Mouse (Mus musculus) spleen, adult 12 weeks (tissue): ENCODE results near the gene Fam162b.
A peak's percentile ranks its signal among the peaks of the same experiment; 100 is the strongest.

Experiments
- DNase-seq: peaks from one replicate; pipeline ENCODE4 v3.0.0; 2022; ENCODE audit warnings: low spot score

Gene Fam162b

DNA sequence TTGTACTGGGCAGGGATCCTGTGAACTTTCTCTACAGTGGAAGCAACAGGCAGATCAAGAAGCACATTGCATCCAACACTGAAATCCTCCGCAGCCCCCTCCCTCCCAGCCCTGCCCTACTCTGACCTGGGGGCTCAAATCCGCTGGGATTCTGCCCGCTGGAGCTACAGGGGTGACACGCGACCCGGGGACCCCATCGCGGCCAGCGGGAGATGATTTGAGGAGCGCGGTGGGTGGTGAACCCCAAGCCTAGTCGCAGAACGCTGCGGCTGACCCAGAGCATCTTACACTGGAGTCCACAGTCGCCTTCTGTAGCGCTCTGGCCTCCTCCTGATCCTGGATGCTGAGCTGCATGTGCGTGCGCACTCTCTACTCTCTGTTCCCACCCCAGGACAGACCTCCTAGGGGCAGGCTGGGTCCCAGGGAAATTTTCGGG is at the start of gene Fam162b:
TSS of gene Fam162b (minus strand) at position 379 of the 436 bp plus-strand sequence.
- DNase-seq: no peak

DNA sequence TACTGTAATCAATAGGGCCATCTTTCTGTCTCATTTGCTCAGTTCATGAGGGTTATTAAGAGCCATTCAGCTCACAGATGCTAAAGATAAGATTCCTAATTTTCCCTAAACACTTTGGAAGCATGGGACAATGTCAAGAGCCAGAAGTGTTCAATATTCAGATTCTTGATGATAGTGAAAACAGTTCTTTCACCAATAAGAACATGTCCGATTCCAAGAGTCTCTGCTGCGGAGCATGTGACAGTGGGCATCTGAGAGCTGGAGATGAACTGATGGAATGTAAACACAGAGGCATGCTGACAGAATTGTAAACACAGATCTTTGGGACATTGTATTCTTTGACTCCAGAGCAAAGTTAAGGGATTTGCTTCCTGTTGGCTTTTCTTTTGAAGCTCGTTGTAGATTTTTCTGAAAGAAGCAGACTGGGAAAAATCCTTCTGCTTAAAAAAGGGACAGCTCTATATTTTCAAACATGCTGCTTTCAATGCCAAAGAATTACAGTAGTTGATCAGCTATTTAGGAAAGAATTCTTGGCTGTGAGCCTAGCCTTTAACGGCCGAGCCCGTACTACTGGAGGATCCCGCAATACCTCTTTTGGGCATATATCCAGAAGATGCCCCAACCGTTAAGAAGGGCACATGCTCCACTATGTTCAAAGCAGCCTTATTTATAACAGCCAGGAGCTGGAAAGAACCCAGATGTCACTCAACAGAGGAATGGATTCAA is 41.3 kb upstream of the Fam162b start, which contains the start of gene Gprc6a:
TSS of gene Gprc6a (minus strand) at position 51 of the 726 bp plus-strand sequence.
- no peak for DNase-seq

DNA sequence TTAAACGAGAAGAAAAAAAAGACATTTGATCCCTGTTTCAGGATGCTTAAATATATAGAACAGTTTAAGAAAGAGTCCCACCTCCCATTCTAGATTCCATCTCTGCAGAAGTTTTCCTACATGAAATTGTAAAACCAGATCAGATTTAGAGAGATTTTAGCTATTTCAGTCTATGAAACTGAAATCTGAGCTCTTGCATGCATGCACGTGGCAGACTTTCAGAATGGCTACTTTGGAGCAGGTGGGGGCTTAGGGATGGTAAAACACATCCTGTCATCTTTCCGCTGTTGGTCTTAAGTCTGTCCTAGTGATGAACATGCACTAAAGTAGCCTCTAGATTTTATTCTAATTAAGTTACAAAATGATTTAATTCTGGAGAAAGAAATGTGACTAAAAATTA is 30.9 kb upstream of the Fam162b start:
- no peak for DNase-seq

DNA sequence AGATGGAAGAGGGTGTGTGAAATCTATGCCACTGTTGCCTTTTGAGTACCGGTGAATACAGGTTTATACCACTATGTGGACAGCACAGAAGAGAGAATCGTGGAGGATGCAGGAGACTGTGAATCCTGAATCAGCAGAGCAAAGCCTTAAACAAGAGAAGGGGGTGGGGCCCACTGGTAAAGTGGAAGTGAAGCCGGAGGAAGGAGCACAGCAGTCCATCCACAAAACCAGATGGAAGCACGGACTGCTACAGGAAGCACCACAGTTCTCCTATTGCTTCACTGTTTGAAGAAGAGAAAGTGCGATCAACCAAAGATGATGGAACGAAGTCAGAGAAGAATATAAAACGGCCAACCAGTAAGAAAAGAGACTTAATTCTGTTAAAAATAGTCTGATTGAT is 29.8 kb upstream of the Fam162b start:
- DNase-seq: no peak

DNA sequence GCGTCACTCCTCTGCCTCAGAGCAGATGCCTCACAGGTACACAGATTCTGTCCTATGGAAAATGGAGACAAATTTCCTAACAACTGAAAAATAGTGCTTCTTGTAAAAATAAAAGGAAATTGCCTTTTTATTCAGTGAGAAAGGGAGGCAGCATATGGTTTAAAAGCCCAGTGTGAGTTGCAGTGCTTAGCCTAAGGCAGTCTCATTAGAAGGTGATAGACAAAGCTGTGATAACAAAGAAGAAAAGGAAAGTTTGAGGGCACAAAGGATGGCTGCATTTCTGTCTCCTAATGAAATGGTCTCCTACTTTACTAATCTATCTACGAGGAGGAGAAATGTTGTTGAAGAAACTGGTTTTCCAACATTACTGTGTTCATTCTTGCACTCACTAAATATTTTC is 28.2 kb upstream of the Fam162b start:
- no peak for DNase-seq

DNA sequence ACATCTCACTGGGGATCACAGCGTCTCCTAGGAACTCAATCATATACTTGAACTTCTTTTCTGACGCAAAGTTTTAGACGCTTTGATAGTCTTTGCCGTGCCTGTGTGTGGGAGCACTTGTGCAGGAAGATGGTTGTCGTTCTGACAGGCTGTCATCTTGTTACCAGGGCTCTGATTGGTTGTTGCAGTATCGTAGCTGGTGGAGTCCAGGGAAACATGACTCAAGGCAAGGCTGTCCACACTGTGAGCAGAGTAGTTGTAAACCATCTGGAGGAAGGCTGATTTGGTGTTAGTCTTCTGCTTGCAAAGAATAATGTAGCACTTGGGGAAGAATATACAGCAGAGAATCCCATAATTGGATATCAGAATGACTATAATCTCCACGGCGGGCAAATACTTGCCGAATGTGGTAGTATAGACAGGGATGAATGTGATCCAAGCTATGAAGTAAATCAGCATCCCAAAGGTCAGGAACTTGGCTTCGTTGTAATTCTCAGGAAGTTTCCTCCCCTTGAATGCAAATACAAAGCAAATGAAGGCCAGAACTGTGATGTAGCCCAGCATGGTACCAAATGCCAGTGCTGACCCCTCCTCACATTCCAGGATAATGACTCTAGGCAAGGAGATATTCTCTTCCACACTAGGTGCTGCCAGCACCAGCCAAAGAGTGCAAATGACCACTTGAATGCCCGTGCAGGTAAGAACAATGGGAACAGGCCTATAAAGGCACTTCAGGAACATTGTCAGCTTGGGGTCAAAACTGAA is 24.7 kb upstream of the Fam162b start:
- DNase-seq: no peak

DNA sequence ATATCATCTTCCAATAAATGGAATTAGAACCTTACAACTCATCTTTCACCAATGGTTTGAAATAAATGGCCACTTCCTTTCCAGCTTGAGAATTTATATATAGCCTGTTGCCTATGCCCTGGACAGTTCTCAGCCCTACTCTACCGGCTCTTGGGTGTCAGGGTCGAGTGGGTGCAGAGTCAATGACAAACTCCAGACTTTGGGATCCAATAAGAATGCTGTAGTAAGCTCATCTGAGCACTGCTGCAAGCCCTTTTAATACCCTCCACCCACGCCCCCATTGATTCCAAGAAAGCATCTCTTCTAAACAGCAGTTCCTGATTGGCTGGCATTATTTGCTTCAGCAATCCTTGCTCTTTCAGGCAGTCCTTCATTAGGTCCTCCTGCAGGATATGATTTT is 23.1 kb upstream of the Fam162b start:
- no peak for DNase-seq

DNA sequence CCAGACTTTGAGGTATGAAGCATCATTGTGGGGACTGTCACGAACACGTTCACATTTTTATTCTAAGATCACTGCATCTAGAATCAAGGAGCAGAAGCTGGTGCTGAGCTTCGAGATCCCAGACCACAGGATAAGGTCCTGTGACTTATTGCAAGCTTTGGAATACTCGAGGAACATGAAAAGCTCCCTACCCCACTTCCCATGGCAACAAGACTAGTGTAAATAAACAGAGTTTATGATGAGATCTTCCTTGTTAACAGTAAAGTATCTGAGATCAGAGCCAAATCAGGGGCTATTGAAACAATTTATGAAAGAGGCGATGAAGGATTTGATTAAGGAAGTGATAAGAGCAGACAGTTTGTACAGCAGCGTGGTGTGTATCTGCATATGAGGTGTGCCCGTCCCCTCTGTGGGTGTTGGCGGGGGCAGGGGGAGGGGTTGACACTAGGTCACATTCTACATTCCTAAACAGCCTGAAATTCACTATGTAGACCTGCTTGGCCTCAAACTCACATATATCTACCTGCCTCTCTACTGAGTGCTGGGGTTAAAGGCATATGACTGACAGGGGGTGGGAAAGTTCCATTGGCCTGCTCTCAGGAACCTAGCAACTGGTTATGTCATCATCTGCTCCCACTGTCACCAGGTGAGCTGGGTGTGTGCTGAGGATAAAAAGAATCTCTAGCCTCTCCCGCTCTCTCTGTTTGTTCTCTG is 21.8 kb upstream of the Fam162b start:
- DNase-seq: no peak

GRCm38 (mm10) chr10:51609741-51610425 is 19.6 kb upstream of the Fam162b start:
- no peak for DNase-seq

GRCm38 (mm10) chr10:51596928-51597635 is 6.8 kb upstream of the Fam162b start:
- no peak for DNase-seq

DNA sequence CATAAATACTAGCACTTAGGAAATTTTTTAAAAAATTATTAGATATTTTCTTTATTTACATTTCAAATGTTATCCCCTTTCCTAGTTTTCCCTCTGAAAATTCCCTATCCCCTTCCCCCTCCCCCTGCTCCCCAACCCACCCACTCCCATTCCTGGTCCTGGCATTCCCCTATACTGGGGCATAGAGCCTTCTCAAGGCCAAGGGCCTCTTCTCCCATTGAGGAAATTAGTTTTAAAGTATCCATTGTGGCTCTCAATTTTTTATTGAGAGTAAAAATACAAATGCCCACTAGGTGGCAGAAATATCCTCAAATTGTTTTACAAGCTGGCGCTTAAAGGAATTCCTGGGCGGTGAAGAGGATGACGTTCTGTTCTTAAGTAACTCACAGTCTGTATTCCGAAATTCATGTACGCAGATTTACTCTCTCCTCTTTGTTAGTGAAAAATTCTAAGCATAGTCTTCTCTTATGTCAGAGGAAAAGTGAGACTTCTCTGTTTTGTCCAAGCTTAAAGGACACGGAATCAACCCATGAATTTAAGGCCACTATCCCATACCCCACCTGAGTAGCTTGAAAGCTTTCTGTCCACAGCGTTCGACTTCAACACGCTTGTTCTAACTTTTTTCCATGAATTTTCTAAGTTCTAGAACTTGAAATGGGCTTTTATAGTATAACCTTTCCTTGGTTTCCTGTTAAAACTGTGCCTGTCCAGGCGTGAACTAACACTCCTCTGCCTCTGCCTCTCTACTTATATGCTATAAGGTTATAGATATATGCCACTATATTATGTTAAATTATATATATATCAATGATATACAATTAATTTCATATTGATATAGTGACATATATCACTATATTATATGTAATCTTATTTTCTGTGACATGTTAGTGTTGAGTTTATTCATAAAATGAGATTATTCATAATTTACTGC is 4.9 kb upstream of the Fam162b start:
- no peak for DNase-seq

- DNase-seq: no peak
These were observed 1.3 kb upstream of the Fam162b start for GRCm38 (mm10) chr10:51591574-51591973.

DNA sequence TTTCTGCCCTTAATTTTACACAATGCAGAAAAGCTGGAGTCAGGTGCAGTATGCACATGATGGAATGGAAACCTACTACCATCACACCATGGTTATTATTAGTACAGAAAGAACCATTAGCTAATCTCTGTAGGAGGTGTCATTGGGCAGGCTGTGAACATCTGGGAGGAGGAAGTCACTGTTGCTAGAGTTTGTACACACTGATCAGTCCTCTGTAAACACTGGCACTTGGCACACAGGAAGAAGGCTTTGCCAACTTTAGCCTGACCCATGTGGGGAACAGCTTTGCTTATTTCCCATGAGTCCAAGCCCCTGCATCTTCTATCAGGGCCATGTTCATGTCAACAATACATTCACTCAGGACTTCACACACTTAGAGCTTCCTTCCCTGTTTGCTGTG is 5.4 kb downstream of the Fam162b start:
- DNase-seq: no peak

GRCm38 (mm10) chr10:51584378-51584777 is 5.9 kb downstream of the Fam162b start:
- no peak for DNase-seq

GRCm38 (mm10) chr10:51571225-51571996 is 18.9 kb downstream of the Fam162b start:
- DNase-seq: no peak

- no peak for DNase-seq
These were observed 34.3 kb downstream of the Fam162b start for GRCm38 (mm10) chr10:51556005-51556404.

DNA sequence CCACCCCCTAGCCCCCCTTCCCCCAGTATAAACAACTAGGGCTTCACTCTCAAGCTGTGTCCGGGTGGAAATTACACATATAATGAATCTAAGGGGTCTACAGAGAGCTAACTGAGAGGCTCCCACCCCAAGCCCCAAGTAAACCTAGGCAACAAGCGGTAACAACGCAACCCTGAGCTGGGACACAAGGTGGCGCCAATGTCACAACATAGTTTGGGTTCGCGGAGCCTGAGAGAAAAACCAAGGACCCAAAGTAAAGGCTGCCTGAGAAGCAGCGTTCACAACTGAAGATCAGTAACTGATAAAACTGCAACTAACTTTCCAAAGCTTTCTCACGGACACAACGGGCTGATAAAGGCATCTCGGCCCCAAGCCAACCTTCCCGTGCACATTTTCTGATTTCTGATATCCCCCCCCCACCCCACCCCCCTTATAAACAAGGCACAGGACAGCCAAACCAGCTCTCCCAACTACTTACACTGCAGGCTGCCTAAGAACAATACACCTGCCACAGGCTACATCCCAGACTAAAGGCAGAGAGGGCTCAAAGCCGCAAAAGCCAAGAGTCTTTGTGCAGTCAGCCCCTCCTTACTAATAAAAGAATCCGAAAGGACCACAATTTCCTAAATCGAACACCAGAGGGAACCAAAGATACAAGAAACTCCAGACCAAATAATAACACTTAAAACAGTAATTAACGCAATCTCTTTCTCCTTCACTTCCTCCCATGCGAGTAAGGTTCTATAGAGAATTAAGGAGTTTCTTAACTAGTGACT is 36.8 kb downstream of the Fam162b start:
- DNase-seq: peak; percentile 22
